Mouse (Mus musculus) thymus, adult 2 months (tissue): Measurements from ENCODE around the gene Rapgef3. TPM values are rescaled to one million over a fixed set of nuclear protein-coding genes. Genes with fewer than 3 reads are reported as not detected.
A peak's percentile ranks its signal among the peaks of the same experiment; 100 is the strongest.

ENCODE experiments used
- DNase-seq: peaks from one replicate; pipeline ENCODE4 v3.0.0; 2021
- H3K27ac ChIP-seq: fragments of 200-500 bp; 2 replicates; pipeline ENCODE4 v1.5.1; 2012; ENCODE audit warnings: low read length, control low read depth; ENCODE audit not compliant: control insufficient read depth, insufficient read depth
- H3K27me3 ChIP-seq: fragments of 200-500 bp; 2 replicates; pipeline ENCODE4 v1.6.1; 2012; ENCODE audit warnings: mild to moderate bottlenecking, low read length, moderate library complexity, mixed read lengths; ENCODE audit not compliant: control insufficient read depth, insufficient read depth
- H3K36me3 ChIP-seq: fragments of 200-500 bp; 2 replicates; pipeline ENCODE4 v1.6.1; 2012; ENCODE audit warnings: mild to moderate bottlenecking, low read length, moderate library complexity; ENCODE audit not compliant: control insufficient read depth, insufficient read depth
- H3K4me1 ChIP-seq: fragments of 200-500 bp; replicated peaks from 2 replicates; pipeline ENCODE4 v1.6.1; 2012; ENCODE audit warnings: low read length; ENCODE audit not compliant: control insufficient read depth, insufficient read depth
- H3K4me3 ChIP-seq: fragments of 200-500 bp; 2 replicates; pipeline ENCODE4 v1.5.1; 2012; ENCODE audit warnings: mild to moderate bottlenecking, low read length, control low read depth, moderate library complexity; ENCODE audit not compliant: control insufficient read depth, insufficient read depth
- CTCF ChIP-seq: fragments of 200-500 bp; IDR thresholded peaks from 2 replicates; pipeline ENCODE4 v1.5.1; 2012; ENCODE audit warnings: mild to moderate bottlenecking, control low read depth, low read length, moderate library complexity, borderline replicate concordance; ENCODE audit not compliant: control insufficient read depth, poor library complexity, insufficient read depth; ENCODE audit errors: extremely low read depth
- POLR2A ChIP-seq: fragments of 200-500 bp; IDR thresholded peaks from 2 replicates; pipeline ENCODE4 v1.6.1; 2012; ENCODE audit warnings: mild to moderate bottlenecking, low read length, control low read depth, moderate library complexity; ENCODE audit not compliant: control insufficient read depth, poor library complexity, insufficient read depth; ENCODE audit errors: extremely low read depth
- WGBS: fragments of 180-500 bp; shearing (Covaris S2); methylation state at CpG from one replicate; pipeline ENCODE4 v1.1.7; 2018; 5-methylcytosine and 5-hydroxymethylcytosine counted together
- polyA plus RNA-seq: library from polyadenylated mRNA; depleted of rRNA; stranded (reverse); fragments of >200 nt; gene quantifications from 2 replicates; pipeline ENCODE4 v1.2.3, GENCODE M21; 2012

Rapgef3 gene
- polyA plus RNA-seq, 1 experiment, result 276 TPM

DNA sequence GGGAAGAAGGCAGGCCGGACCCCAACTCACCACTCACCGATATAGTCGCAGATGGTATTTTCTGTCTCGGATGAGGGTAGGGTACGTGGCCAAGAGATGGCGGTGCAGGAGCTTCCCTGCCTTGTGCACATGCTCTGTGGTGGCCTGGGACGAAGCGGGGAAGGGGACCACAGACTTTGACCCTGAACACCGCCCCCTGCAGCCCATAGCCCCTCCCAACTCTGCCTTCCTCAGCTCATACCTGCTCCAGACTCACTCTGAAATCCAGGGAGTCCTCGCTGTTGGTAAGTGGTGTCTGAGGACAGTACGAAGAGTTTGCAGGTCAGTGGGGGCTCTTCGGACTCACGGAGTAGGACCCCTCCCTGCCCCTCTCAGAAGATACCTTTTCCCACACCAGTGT lies 6.3 kb downstream of the Rapgef3 start:
- WGBS, result 96% methylated on average over 13 of the region's 13 CpGs
- Histone ChIP-seq H3K4me3 (no peak overlapping the region), H3K36me3 (peaks cover 3% of the 10 kb centered on the region; the same call in 1 of the 2 replicates), H3K27ac (no peak overlapping the region), H3K4me1 (peaks cover 45% of the 10 kb centered on the region), H3K27me3 (no peaks in the 10 kb centered on the region)
- no peak for DNase-seq
- TF ChIP-seq CTCF (no peak), POLR2A (no peak)

DNA sequence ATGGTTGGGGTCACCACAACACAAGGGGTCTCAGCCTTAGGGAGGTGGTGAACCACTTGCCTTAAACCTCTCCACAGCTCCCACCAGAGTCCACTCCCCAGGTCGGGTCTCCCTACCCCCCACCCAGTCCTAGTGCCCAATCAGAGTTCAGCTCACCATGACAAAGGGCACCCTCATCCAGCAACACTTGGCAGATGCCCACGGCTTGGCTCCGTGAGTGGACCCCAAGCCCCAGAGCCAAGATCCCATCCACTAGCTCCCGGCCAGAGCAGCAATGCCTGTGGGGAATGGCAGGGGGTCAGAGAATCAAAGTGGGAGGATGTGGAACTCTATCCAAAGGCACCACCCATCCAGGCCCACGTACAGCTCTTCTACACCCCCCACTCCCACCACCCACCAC lies 6.8 kb downstream of the Rapgef3 start:
- DNase-seq, result no peak
- H3K27me3 ChIP-seq, result no peaks in the 10 kb centered on the region
- H3K27ac ChIP-seq, result no peak overlapping the region
- no peak for TF ChIP-seq CTCF
- no peak for TF ChIP-seq POLR2A
- peaks cover 40% of the 10 kb centered on the region for H3K4me1 ChIP-seq
- H3K36me3 ChIP-seq, result peaks cover 3% of the 10 kb centered on the region; the same call in 1 of the 2 replicates
- 92% methylated on average over 5 of the region's 5 CpGs for WGBS
- no peak overlapping the region for H3K4me3 ChIP-seq

DNA sequence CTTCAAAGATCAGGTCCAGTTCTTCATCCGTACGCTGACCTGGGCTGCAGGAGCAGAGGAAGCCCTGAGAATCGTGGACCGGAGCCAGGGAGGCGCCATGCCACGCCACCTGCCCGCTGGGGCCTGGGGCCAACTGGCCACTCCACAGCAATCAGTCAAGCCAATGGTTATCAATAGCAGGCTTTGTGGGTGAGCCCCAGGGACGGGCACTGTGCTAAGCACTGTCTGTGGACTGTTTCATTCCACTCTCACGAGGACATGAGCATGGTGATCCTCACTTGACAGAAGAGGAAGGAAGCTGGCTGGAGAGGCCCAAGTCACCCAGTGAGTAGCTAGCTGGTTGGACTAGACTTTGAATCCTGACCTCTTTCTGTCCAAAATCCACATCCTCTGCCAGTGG lies 7.8 kb downstream of the Rapgef3 start:
- no peak overlapping the region for H3K4me3 ChIP-seq
- 95% methylated on average over 9 of the region's 9 CpGs for WGBS
- H3K27me3 ChIP-seq, result no peaks in the 10 kb centered on the region
- H3K27ac ChIP-seq, result no peak overlapping the region
- peaks cover 32% of the 10 kb centered on the region for H3K4me1 ChIP-seq
- TF ChIP-seq POLR2A (no peak), CTCF (no peak)
- peaks cover 3% of the 10 kb centered on the region; the same call in 1 of the 2 replicates for H3K36me3 ChIP-seq
- DNase-seq, result no peak

DNA sequence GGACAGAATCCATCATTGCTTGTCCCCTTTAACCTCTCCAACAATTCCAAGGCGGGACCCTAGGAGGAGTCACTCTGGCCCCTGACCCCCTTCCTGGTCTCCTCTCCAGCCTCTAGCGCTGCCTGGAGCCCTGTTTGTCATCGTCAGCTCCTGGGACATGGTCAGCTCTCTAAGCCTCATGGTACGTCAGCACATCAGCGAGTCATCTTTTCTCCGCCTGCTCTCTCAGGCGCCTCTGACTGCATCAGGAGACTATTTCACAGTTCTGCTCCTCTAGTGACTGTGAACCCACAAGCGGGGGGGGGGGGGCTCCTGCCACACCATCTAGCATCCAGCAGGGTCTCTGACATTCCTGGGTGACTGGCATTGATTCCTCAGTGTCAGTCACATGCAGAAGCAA lies 12.4 kb downstream of the Rapgef3 start:
- 0 out of 2 replicates have a peak, but pooled peaks cover 3% of the 10 kb centered on the region for H3K36me3 ChIP-seq
- H3K27me3 ChIP-seq, result no peaks in the 10 kb centered on the region
- H3K4me1 ChIP-seq, result peaks cover 6% of the 10 kb centered on the region; the same call in 1 of the 2 replicates
- no peak for DNase-seq
- 92% methylated on average over 8 of the region's 8 CpGs for WGBS
- H3K4me3 ChIP-seq, result no peak overlapping the region
- no peak overlapping the region for H3K27ac ChIP-seq
- TF ChIP-seq CTCF (no peak), POLR2A (no peak)

DNA sequence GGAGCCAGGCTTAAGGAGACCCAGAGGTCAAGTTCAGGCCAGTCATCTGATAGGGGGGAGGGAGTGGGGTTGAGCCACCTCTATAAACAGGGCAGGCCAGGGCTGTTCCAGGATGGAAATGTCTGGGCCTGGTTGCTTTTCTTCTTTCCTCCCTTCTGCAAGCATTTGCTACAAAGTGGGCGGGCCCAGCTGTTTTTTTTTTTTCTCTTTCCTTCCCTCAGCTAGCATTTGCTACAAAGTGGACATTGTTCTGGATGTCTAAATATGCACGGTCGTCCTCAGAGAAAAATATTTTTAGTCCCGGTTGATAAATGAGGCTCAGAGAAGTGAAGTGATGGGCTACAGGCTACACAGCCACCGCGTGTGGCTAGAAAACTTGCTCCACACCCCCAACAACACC lies 13.3 kb downstream of the Rapgef3 start:
- Histone ChIP-seq H3K27ac (no peak overlapping the region), H3K4me3 (no peak overlapping the region), H3K4me1 (peaks cover 15% of the 10 kb centered on the region; the same call in 1 of the 2 replicates), H3K27me3 (no peaks in the 10 kb centered on the region), H3K36me3 (no peaks in the 10 kb centered on the region)
- no peak for TF ChIP-seq CTCF
- TF ChIP-seq POLR2A, result no peak
- 83% methylated on average over 6 of the region's 6 CpGs for WGBS
- no peak for DNase-seq

DNA sequence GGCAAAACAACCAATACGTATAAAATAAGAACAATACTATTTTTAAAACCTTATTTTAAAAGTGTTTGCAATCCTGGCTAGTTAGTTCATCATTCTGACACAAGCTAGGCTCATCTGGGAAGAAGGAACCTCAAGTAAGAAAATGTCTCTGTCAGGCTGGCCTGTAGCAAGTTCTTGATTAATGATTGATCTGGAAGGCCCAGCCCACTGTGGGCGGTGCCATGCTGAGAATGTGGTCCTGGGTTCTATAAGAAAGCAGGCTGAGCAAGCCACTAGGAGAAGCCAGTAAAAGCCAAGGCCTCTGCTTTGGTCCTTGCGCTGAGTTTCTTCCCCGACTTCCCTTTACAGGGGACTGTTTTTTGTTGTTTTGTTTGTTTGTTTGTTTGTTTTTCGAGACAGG lies 15.3 kb downstream of the Rapgef3 start:
- Histone ChIP-seq H3K4me1 (peaks cover 31% of the 10 kb centered on the region; the same call in 1 of the 2 replicates), H3K36me3 (no peaks in the 10 kb centered on the region), H3K4me3 (no peak overlapping the region), H3K27ac (no peak overlapping the region), H3K27me3 (no peaks in the 10 kb centered on the region)
- WGBS, result 99% methylated on average over 5 of the region's 5 CpGs
- no peak for TF ChIP-seq POLR2A
- no peak for TF ChIP-seq CTCF
- DNase-seq, result no peak

DNA sequence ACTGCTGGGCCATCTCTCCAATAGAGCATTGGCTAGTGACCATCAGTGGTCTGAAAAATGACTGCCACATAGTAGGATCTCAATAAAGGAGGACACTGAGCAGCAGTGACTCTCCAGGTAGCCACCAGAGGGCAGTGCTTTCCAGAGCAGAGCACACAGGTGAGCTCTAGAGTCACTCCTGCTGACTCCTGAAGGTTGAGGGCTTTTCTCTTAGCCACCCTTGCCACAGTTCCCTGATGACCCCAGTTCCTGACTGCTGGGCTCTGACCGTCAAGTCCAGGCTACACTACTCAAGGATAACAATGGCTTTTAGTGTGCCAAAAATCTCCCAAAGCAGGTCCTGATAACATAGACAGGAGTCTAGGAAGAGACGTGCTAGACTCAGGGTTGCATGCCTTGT lies 16.1 kb downstream of the Rapgef3 start:
- H3K27me3 ChIP-seq, result no peaks in the 10 kb centered on the region
- H3K27ac ChIP-seq, result no peak overlapping the region
- H3K4me3 ChIP-seq, result no peak overlapping the region
- TF ChIP-seq CTCF (peak; percentile 67; the same call in 1 of the 2 replicates), POLR2A (no peak)
- WGBS, result 92% methylated on average over 2 of the region's 2 CpGs
- peaks cover 4% of the 10 kb centered on the region for H3K36me3 ChIP-seq
- H3K4me1 ChIP-seq, result peaks cover 36% of the 10 kb centered on the region
- no peak for DNase-seq
